Mouse (Mus musculus): ENCODE measurements around the gene Acsf3.
A peak's percentile ranks its signal among the peaks of the same experiment; 100 is the strongest.

Acsf3 gene

DNA sequence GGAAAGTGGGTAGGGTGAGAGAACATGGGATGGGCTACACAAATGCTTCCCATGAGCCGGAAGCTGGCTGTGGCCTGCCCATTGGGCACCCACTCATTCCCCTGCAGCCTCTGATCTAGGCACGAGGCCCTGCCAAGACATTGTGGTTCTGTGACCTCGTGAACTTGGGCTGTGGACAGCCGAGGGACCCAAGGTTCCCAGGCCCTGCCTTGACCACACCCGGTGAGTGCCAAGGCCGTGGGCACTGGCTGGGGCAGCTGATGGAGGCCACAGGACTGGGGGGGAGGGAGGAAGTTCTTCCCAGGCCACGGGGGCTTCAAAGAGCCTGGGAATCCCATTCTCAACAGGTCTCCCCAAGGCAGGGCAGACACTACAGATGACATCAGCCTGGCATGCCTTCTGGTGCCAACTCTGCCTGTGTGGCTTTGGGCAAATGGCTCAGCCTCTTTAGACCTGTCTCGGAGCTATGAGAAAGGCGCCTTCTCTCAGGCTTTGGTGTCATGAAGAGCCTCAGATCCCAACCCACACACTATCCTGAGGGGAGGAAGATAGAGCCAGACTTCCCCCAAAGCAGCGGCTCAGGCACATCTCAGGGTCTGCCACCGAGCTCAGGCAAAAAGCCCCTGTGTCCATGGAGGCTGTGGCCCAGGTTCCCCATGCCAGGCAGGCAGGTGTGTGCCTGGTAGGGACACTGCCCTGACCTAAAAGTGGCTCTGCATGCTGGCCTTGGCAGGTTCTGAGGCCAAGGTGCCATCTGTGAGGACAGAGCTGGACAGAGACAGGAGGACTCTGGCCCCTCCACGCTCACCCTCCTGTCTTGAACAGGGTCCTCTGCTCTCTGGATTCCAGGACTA, 76.6 kb downstream of the Acsf3 start:
- no peak for DNase-seq

DNA sequence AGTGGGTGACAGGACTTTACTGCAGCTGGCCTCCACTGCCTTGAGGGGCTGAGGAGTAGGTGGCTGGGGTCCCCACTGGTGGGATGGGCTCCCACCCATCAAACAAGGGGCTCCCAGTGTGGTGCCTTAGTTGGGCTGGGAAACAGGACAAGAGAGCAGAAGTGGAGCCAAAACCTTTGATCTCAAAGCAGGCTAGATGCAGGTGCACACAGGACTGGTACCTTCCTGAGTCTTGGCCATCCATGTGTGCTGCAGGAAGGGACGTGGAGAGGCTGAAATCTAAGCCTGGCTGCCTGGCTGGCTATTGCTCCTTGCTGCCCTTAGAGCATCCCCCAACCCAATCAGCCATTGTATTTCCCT, 77.2 kb downstream of the Acsf3 start:
- DNase-seq = no peak

DNA sequence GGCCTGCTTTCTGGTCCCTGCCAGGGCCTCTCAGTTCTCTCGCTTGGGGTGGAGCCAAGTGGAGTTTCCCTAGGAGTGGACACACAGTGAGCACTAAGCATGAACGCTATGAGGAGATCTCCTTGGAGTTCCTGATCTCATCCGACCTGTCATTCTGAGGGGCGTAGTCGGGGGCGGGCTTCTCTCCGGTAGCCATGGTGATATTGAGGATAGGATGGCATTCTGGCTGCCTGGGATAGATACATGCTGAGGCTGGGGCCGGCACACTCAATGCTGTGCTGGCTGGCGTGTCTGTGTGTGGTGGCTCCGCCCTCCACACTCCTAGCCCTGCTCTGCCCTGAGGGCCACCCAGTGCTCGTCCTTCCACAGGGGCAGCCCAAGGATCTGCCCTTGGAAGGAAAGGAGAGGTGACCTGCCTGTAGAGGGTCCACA, 78.1 kb downstream of the Acsf3 start:
- peak; percentile 61 for DNase-seq

DNA sequence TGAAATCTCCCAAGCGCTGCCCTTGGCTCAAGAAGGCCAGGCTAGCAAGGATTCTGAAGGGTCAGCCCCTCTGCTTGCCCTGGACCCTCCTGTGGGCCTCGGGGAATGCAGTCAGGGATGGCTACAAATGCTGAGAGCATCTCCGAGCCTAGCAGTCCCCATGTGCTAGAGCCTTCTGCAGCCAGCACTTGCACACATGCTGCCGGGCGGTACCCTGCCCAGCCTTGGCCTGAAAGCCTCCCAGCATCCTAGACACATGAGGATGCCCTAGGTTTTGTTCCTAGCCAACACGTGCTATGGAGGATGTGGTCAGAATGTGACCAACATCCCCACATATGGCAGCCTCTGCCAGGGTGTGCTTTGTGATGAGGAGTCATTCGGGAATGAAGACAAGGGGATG, 79.1 kb downstream of the Acsf3 start:
- DNase-seq = no peak

DNA sequence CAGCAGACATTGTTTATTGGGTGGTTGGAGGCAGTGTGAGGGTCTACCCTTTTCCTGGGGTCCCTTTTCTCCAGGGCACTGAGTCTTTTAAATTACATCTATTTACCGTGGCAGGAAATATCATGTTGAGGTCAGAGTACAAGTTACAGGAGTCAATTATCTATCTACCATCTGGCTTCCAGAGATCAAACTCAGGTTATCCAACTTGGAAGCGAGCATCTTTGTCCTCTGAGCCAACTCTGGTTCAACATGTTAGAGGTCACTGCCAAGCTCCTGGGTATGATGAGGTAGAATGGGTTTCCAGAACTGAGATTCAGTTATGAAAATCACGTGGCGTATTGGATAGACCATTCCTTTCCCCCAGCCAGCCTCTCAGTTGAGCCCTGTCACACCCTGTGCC, 79.8 kb downstream of the Acsf3 start:
- DNase-seq = no peak

DNA sequence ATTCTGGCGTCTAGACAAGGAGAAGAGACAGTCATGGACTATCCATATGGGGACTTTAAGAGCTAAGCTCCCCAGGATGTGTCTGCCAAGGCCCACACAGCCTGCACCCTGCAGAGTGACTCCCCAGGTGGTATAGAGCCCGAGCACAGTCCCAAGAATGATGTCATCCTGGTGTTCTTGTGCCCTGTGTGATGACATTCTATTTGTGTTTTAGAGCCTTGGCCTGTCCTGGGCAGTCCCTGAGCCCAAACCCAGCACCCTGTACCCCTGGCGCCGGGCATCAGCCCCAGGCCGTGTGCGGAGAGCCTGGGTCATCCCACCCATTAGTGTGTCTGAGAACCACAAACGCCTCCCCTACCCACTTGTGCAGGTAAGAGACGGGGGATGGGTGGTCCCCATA, 81.0 kb downstream of the Acsf3 start:
- no peak for DNase-seq

DNA sequence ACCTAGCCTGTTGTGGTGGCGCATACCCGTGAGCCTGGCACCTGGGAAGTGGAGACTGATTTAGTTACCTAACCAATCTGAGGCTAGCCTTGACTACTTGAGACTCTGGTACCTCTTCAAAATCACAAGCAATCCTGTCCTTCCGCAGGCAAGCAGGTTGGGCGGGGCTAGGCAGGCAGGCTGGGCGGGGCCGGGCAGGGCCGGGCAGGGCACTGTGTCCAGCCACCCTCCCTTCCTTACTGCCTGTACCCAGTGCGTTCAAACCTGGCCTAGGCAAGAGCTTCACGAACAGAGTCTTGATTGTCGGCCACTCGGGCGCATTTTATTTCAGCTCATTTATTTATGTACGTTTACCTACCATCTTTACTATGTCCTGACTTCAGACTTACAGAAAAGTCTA, 84.6 kb downstream of the Acsf3 start:
- DNase-seq = no peak

DNA sequence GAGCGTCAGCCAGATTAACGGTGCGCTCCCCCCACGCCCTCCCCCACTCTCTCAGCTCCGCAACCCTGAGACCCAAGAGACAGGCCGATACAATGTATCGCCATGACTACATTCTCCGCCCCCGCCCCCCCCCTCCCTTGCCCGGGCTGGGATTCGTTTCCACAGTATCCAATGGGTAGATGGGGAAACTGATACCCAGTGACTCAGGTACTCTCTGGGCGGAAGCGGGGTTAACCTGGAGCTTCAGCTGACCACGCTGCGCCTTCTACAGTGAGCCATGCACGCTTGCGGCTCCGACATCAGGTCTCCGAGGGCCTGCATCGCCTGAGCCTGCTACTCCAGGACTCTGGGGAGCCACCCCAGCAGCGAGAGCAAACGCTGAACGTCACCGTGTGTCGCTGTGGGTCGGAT, 89.4 kb downstream of the Acsf3 start:
- DNase-seq = no peak

DNA sequence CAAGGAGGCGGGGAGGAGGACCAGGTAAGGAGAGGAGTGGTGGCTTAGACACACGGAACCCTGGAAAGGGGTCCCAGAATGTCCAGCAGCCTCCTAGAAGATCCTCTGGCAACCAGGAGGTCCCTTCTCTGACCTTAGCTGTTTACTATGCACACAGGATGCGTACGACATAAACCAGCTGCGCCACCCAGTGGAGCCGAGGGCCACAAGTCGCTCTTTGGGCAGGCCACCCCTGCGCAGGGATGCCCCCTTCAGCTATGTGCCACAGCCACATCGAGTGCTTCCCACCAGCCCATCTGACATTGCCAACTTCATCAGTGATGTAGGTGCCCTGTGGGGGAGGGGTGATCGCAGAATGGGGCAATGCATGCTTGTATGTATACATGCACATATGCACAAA, 90.2 kb downstream of the Acsf3 start:
- peak; percentile 49 for DNase-seq

DNA sequence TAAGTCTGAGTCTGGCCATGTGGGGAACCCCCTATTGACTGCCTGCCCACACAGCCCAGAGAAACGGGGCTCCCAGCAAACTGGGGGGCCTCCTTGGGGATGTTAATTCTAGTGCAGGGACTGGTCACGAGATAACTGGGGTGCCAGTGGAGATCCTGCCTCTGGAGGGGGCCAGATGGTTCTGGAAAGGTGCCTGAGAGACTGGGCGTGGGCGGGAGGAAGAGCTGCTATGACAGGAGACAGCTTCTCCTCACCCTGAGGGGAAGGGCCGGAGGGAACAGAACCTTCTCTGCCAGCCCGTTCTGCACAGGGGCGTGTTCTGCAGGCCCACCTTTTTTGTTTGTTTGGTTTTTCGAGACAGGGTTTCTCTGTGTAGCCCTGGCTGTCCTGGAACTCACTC, 90.9 kb downstream of the Acsf3 start:
- no peak for DNase-seq
